Mouse (Mus musculus) megakaryocyte-erythroid progenitor cell, adult 5-6 weeks (primary cell): ENCODE results near the gene Kctd12. TPM values are rescaled to one million over a fixed set of nuclear protein-coding genes. Genes with fewer than 3 reads are reported as not detected.

ENCODE experiments used
- ATAC-seq: replicated peaks from 2 replicates; pipeline ENCODE4 v1.8.0; 2016; ENCODE audit warnings: mild to moderate bottlenecking, inconsistent platforms; ENCODE audit not compliant: severe bottlenecking, poor library complexity, low FRiP score, low TSS enrichment
- total RNA-seq, 2 experiments: library from RNA; stranded (forward) in 1 of 2; stranded (reverse) in 1 of 2; fragments of 200-1000, 215-1000 nt in 1 of 2; fragments of >200 nt in 1 of 2; fragmentation: Nextera tagmentation in 1 of 2; gene quantifications; 2 replicates each; pipeline ENCODE4 v1.2.3; 2014 to 2017

Kctd12 gene
- total RNA-seq (2014; fragmentation: Nextera tagmentation), result 6.3 and 7.1 TPM in 2 replicates
- 13.8 and 19.0 TPM in 2 replicates for total RNA-seq (2017)

GRCm38 (mm10) chr14:102982627-102983540 is at the start of gene Kctd12:
Gene Kctd12, minus strand, starts transcription at chr14:102982637.
- peak; percentile 65 for ATAC-seq

- no peak for ATAC-seq
Observed at GRCm38 (mm10) chr14:103029203-103029602, 46.8 kb upstream of the Kctd12 start.

GRCm38 (mm10) chr14:103020046-103020445 is 37.6 kb upstream of the Kctd12 start:
- no peak for ATAC-seq

- ATAC-seq, result peak; percentile 40; the same call in 1 of the 2 replicates
Observed at GRCm38 (mm10) chr14:103017009-103017408, 34.6 kb upstream of the Kctd12 start.

GRCm38 (mm10) chr14:103012563-103013150 is 30.2 kb upstream of the Kctd12 start:
- ATAC-seq, result peak; percentile 93

GRCm38 (mm10) chr14:103011782-103012181 is 29.3 kb upstream of the Kctd12 start:
- peak; percentile 84 for ATAC-seq

GRCm38 (mm10) chr14:103007737-103008136 is 25.3 kb upstream of the Kctd12 start:
- no peak for ATAC-seq

- peak; percentile 81 for ATAC-seq
Observed at GRCm38 (mm10) chr14:102994662-102995561, 12.5 kb upstream of the Kctd12 start.

GRCm38 (mm10) chr14:102990765-102991164 is 8.3 kb upstream of the Kctd12 start:
- no peak for ATAC-seq

- no peak for ATAC-seq
Observed at GRCm38 (mm10) chr14:102989866-102990265, 7.4 kb upstream of the Kctd12 start.

GRCm38 (mm10) chr14:102989254-102989653 is 6.8 kb upstream of the Kctd12 start:
- ATAC-seq, result no peak

- ATAC-seq, result no peak
Observed at GRCm38 (mm10) chr14:102987626-102988025, 5.2 kb upstream of the Kctd12 start.

- no peak for ATAC-seq
Observed at GRCm38 (mm10) chr14:102983686-102984085, 1.2 kb upstream of the Kctd12 start.

- peak; percentile 11 for ATAC-seq
Observed at GRCm38 (mm10) chr14:102982016-102982626, 316 bp downstream of the Kctd12 start.

GRCm38 (mm10) chr14:102981441-102982015 is 909 bp downstream of the Kctd12 start:
- peak; percentile 20 for ATAC-seq

- ATAC-seq, result no peak
Observed at GRCm38 (mm10) chr14:102980986-102981385, 1.5 kb downstream of the Kctd12 start.

- no peak for ATAC-seq
Observed at GRCm38 (mm10) chr14:102980481-102980880, 2.0 kb downstream of the Kctd12 start.

GRCm38 (mm10) chr14:102979831-102980230 is 2.6 kb downstream of the Kctd12 start:
- ATAC-seq, result no peak

GRCm38 (mm10) chr14:102975865-102976264 is 6.6 kb downstream of the Kctd12 start:
- no peak for ATAC-seq
